Mouse (Mus musculus) adrenal gland (tissue): ENCODE results near the gene Ryr1.

Experiments
- intact Hi-C: fragments of 180-260 bp; cut with DNase I; formaldehyde crosslinking; loops from one replicate; pipeline ENCODE4 v1.15.1; 2025
- long read RNA-seq, 2 experiments: library from polyadenylated mRNA; unstranded; transcript quantifications; one replicate each; pipeline ENCODE4 v2.0.0; 2020; ENCODE audit warnings: borderline replicate concordance in 1 of 2; ENCODE audit not compliant: insufficient replicate concordance in 1 of 2

The Ryr1 gene
- long read RNA-seq, experiment 1, partial matches to known transcripts: 2 of 2 reads
- long read RNA-seq, experiment 1, other reads (novel, unspliced or antisense): 0 of 2 reads
- long read RNA-seq, experiment 2: 0 reads

- intact Hi-C loops: loop anchor here (5.0 kb wide), 3 partner anchors 42 to 172 kb away; no protein-coding TSS in a partner anchor
Observed at GRCm38 (mm10) chr7:29124970-29125369, at the start of gene Ryr1. Gene Ryr1 (minus strand): TSS chr7:29125179.

- intact Hi-C loops: no loop called here
Observed at GRCm38 (mm10) chr7:29172390-29173016, 47.5 kb upstream of the Ryr1 start.

DNA sequence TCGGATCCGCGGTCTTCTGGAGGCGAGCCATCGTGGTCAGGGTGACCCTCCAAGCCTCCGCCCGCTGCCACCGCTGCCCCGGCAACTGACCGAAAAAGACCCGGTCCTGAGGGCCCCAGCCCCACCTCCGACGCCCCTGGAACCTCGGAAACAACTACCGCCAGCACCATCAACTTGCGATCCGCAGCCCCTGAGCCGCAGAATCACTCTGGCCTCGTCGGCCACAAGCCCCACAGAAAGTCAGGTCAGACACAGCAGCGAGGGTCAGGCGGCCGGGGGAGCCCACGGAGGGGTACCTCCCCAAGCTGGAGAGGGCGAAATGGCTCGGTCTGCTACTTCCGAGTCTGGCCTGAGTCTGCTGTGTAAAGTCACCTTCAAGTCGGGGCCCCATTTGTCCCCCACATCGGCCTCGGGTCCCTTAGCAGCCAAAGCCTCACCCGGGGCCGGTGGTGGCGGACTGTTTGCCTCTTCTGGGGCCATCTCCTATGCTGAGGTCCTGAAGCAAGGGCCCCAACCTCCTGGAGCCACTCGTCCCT, 46.7 kb upstream of the Ryr1 start:
- intact Hi-C loops: no loop called here

DNA sequence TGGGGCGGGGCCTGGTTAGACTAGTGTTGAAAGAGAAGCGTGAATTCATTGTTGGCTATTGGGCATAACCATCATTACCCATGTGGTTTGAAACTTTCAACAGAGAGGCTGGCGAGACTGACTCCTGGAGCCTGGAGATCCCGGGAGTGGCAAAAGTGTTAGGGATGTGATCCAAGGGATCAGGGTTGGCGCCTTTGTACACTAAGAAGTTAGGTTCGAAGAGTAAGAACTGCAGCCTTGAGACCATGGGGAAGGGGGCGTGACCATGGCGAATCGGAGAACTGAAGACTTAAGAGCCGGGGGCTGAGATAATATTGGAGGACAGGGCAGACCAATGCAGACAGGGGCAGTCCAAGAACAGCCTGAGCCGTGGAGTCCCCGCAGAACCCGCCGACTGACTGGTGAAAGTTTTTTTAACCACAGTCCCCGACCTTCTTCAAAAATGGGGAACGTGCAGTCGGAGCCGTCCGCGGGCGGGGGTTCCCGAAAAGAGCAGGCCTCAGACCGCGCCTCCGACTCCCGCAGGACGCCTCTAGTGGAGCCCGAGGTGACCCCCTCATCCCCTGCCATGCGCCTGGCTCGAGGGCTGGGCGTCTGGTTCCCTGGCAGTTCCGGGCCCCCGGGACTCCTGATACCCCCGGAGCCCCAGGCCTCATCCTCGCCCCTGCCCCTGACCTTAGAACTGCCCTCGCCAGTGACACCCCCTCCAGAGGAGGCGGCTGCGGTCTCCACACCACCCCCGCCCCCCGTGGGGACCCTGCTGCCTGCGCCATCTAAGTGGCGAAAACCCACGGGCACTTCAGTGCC, 46.0 kb upstream of the Ryr1 start:
- intact Hi-C loops: no loop called here

GRCm38 (mm10) chr7:29170066-29170754, 45.2 kb upstream of the Ryr1 start, which contains the start of the genes Ggn and Spred3:
Gene Ggn (plus strand): TSS chr7:29170210.
Gene Spred3 (minus strand): TSS chr7:29170411.
- intact Hi-C loops: no loop called here

DNA sequence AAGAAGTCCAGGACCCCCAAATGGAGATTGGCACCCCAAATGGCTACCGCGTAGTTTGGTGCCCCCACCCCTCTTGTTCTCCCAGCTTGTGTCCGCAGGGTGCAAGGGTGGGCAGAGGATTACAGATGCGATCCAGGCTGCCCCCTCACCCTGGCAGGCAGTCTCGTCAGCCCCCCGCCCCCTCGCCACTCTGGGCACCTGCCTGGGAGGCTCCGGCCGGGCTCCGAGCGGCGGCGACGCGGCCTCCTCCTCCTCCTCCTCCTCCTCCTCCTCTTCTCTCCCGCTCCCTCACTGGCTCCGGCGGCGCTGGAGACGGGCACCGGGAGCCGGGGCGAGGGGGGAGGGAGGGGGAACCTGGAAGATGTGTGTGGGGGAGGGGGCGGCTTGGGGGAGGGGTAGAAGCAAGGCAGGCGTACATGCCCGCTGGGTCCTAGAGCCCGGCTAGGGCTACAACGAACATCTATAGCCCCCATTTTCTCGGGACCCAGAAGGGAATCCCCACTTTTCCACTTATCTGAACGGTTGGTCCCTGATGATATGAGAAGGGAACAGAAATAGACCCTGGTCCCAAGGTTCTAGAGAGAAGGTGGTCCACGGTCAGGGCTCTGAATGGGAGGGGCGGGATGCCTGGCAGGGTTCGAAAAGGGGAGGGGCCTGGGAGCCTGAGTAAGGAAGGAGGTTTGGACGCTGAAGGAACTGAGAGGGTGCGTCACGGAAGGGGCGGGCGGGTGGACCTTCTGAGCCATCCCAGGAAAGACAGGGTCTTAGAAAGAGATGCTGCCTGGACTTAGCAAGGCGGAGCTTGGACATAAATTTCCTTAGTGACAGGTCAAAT, 44.5 kb upstream of the Ryr1 start:
- intact Hi-C loops: loop anchor here (5.0 kb wide), 1 partner anchor 42 kb away; the partner anchor contains the start of gene Ryr1

- intact Hi-C loops: loop anchor here (5.0 kb wide), 1 partner anchor 42 kb away; the partner anchor contains the start of gene Ryr1
Observed at GRCm38 (mm10) chr7:29168791-29169230, 43.8 kb upstream of the Ryr1 start.

DNA sequence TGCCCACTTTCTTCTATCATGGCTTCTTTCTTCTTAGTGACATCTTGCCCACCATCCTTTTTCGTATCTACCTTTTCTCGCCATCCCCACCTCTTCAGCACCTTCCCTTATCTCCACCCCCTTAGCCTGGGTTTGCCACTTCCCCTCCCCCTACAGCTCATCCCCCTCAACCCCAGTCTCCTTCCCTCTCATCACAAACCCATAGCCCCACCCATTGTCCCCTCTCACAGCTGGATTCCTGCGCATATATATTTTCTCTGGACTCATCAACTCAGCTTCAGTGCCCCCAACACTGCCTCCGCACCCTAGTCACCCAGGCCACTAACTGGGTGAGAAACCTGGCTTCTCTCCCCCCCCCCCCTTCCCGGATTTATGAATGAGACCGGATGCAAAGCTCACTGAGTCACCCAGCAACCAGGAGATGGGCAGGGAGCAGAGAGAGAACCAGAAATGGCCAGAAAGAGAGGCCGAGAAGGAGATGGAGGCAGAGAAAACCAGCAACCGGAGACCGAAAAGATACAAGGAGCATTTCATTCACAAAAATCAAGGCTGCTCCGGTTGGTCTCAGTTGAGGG, 43.2 kb upstream of the Ryr1 start:
- intact Hi-C loops: loop anchor here (5.0 kb wide), 1 partner anchor 41 kb away; the partner anchor contains the start of gene Ryr1

- intact Hi-C loops: loop anchor here (5.0 kb wide), 1 partner anchor 40 kb away; the partner anchor contains the start of gene Ryr1
Observed at GRCm38 (mm10) chr7:29167656-29168055, 42.7 kb upstream of the Ryr1 start.

- intact Hi-C loops: no loop called here
Observed at GRCm38 (mm10) chr7:29162750-29163525, 38.0 kb upstream of the Ryr1 start.

- intact Hi-C loops: no loop called here
Observed at GRCm38 (mm10) chr7:29162294-29162693, 37.3 kb upstream of the Ryr1 start.

GRCm38 (mm10) chr7:29158264-29158663, 33.3 kb upstream of the Ryr1 start:
- intact Hi-C loops: no loop called here

GRCm38 (mm10) chr7:29155838-29156782, 31.1 kb upstream of the Ryr1 start, which contains the start of gene Fam98c:
Gene Fam98c (minus strand): TSS chr7:29156234.
- intact Hi-C loops: no loop called here

DNA sequence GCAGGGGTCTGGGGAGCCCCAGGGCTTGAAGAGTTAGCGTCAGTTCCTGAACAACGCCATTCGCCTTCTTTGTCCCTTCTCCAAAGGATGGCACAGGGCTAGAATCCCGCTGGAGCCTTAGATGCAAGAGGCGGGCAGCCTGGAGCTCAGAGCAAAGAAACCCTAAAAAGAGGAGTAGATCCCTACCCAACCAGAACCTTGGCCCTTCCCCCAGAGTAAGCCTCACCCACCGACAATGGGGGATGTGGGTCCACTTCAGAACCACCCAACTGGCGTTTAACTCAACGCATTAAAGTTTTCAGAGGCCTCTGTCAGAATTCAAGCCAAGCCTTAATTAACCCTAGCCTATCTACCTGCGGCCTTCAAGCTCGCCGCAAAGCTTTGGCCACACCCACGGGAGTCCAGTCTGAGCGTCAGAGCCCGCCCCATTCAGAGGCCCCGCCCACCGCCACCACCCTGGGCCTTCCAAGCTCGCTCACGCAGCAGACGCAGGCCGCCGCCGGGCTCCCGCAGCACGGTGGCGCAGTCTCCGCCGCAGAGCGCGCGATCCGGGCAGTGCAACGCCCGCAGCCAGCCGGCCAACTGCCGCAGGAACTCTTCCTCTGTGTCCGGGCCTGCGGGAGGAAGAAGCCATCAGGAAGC, 30.3 kb upstream of the Ryr1 start:
- intact Hi-C loops: no loop called here

GRCm38 (mm10) chr7:29154018-29154720, 29.2 kb upstream of the Ryr1 start:
- intact Hi-C loops: no loop called here

DNA sequence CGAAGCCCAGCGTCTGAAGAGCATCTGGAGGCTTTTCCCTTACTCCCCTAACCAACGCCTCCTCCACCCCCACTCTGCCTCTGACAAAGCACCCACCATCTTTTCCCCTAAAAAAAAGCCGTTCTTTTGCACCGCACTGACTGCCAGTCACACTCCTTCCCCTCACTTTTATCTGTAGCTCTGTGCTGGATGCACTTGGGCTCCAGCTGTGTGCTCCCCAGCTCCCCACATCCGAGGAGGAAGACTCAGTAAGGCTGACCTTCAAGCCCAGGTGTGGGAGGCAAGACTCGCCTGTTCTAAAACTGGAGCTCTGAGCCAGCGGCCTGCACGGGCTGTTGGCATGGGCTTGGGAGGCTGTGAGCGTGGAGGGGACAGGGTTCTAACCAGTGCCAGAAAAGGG, 26.5 kb upstream of the Ryr1 start:
- intact Hi-C loops: no loop called here

DNA sequence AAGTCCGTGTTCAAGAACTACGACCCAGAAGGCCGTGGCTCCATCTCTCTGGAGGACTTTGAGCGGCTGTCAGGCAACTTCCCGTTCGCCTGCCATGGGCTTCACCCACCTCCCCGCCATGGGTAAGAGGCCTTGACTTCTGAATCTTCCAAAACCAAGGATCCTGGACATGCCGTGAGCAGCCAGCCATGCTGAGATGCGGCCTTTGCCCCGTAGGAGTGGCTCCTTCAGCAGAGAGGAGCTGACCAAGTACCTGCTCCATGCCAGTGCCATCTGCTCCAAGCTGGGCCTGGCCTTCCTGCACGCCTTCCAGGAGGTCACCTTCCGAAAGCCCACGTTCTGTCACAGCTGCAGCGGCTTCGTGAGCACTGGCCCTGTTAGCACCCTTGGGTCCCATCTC, 23.8 kb upstream of the Ryr1 start:
- intact Hi-C loops: no loop called here
